Mouse (Mus musculus) adrenal gland, postnatal 25 days (tissue): ENCODE data around the gene Hps1. TPM values are rescaled to one million over a fixed set of nuclear protein-coding genes. Genes with fewer than 3 reads are reported as not detected.

Source experiments
- DNase-seq: peaks from one replicate; pipeline ENCODE4 v3.0.0; 2021; ENCODE audit warnings: mixed read lengths
- total RNA-seq: library from RNA; stranded (reverse); gene quantifications from 2 replicates; pipeline ENCODE4 v1.2.3, GENCODE M21; 2021

The Hps1 gene
- total RNA-seq, 1 experiment from 2014 or later: 30.3 TPM

GRCm38 (mm10) chr19:42717668-42718067, 62.1 kb downstream of the Hps1 start:
- DNase-seq: no peak

DNA sequence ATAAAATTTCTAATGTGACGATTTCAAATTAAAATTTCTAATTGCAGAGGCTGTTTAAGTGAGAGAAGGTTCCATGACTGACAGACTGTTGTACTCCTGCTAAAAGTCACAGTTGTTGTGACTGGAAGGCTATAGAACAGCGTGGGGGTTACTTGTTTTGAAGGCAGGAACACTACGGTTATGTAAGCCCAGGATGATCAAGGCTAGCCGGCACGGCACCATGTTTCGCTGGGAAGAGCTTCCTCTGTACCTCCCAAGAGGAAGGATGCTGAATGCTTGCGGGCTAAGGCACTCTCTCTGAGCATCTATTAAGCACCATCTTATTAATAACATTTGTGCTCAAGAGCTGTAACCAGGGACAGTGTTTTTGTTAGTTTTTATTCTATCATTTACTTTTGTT, 63.3 kb downstream of the Hps1 start:
- no peak for DNase-seq

DNA sequence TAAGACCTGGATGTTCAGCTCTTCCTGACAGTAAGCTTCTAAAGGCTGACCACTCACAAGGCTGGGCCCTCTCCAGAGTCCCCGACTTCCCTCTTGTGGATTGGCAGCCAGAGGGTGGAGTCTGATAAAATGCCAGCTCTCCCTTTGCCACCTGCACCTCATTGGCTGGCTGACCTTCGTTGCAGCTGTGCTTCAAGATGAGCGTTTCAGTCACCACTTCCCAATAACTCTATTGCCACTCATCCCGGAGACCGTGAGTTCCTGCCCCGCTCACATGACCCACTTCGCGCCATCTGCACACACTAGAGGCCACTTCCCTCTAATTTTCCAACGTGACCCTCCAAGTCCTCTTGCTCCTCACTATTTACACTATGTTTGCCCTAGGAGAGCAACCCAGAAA, 66.0 kb downstream of the Hps1 start:
- DNase-seq: no peak

Other genes starting within 250 kb of the Hps1 start
- gene Loxl4, start 167.2 kb downstream of the Hps1 start, total RNA-seq: 2.1 and 2.2 TPM in 2 replicates
- gene Pyroxd2, start 27.2 kb downstream of the Hps1 start, total RNA-seq: 40.1 and 47.5 TPM in 2 replicates